Mouse (Mus musculus) hindbrain, embryonic 14.5 days (tissue): ENCODE measurements around the gene Ern1. TPM values are rescaled to one million over a fixed set of nuclear protein-coding genes. Genes with fewer than 3 reads are reported as not detected.

Experiments
- ATAC-seq: fragments of 200-750 bp; cut with Nextera tagmentation; 2 replicates; pipeline ENCODE4 v1.8.0; 2017; ENCODE audit warnings: moderate number of reproducible peaks, mild to moderate bottlenecking, moderate TSS enrichment, moderate library complexity; ENCODE audit not compliant: low FRiP score
- DNase-seq: peaks from one replicate; pipeline ENCODE4 v3.0.0-alpha.2; 2015; ENCODE audit warnings: low spot score
- H3K27ac ChIP-seq: fragments of 300-500 bp; sonication (generic); 2 replicates; pipeline ENCODE4 v1.5.1; 2014; ENCODE audit warnings: mild to moderate bottlenecking, moderate library complexity
- H3K27me3 ChIP-seq: fragments of 300-500 bp; sonication (generic); 2 replicates; pipeline ENCODE4 v1.6.1; 2014; ENCODE audit warnings: mild to moderate bottlenecking, low read length, mixed read lengths; ENCODE audit not compliant: control insufficient read depth, insufficient read depth
- H3K36me3 ChIP-seq: fragments of 300-500 bp; sonication (generic); replicated peaks from 2 replicates; pipeline ENCODE4 v1.6.1; 2014; ENCODE audit not compliant: control insufficient read depth, insufficient read depth
- H3K4me1 ChIP-seq: fragments of 300-500 bp; sonication (generic); replicated peaks from 2 replicates; pipeline ENCODE4 v1.6.1; 2014; ENCODE audit warnings: antibody characterized with exemption, low read length, mixed read lengths; ENCODE audit not compliant: control insufficient read depth, insufficient read depth
- H3K4me2 ChIP-seq: fragments of 300-500 bp; sonication (generic); replicated peaks from 2 replicates; pipeline ENCODE4 v1.6.1; 2014; ENCODE audit warnings: mild to moderate bottlenecking, moderate library complexity
- H3K4me3 ChIP-seq: fragments of 300-500 bp; sonication (generic); replicated peaks from 2 replicates; pipeline ENCODE4 v1.5.1; 2014; ENCODE audit warnings: mild to moderate bottlenecking, low read length
- H3K9ac ChIP-seq: fragments of 300-500 bp; sonication (generic); 2 replicates; pipeline ENCODE4 v1.6.1; 2014
- H3K9me3 ChIP-seq: fragments of 300-500 bp; sonication (generic); 2 replicates; pipeline ENCODE4 v1.6.1; 2016; ENCODE audit warnings: low read length; ENCODE audit not compliant: control insufficient read depth
- WGBS: fragments of 180-500 bp; shearing (Covaris S2); extraction: QIAGEN DNeasy Blood & Tissue Kit; methylation state at CpG from one replicate; pipeline ENCODE4 v1.1.7; 2014; 5-methylcytosine and 5-hydroxymethylcytosine counted together
- polyA plus RNA-seq: library from polyadenylated mRNA; unstranded; fragments of >200 nt; fragmentation: Nextera tagmentation; extraction: Ambion mirVana; gene quantifications from 2 replicates; pipeline ENCODE4 v1.2.1, GENCODE M21; 2014

The Ern1 gene
- polyA plus RNA-seq, 1 experiment from 2014 or later: 7.2 TPM

- Histone ChIP-seq H3K4me3 (peak overlapping the region; percentile 97), H3K27me3 (no peaks in the 10 kb centered on the region), H3K4me1 (peaks cover 8% of the 10 kb centered on the region), H3K9ac (peak overlapping the region; percentile 83), H3K36me3 (no peaks in the 10 kb centered on the region), H3K27ac (peak overlapping the region; percentile 78), H3K9me3 (no peaks in the 10 kb centered on the region), H3K4me2 (peak overlapping the region; percentile 67)
- DNase-seq: no peak
- ATAC-seq: peak; percentile 88
- WGBS: under 1% methylated on average over 84 of the region's 86 CpGs
These were observed 553 bp downstream of the Ern1 start for GRCm38 (mm10) chr11:106486866-106487732.

GRCm38 (mm10) chr11:106486042-106486865 is 1.4 kb downstream of the Ern1 start:
- Histone ChIP-seq H3K27ac (no peak overlapping the region), H3K36me3 (no peaks in the 10 kb centered on the region), H3K4me3 (peak overlapping the region; percentile 97), H3K4me1 (peaks cover 8% of the 10 kb centered on the region), H3K9ac (peak overlapping the region; percentile 83), H3K27me3 (no peaks in the 10 kb centered on the region), H3K4me2 (peak overlapping the region; percentile 67), H3K9me3 (no peaks in the 10 kb centered on the region)
- ATAC-seq (no peak), DNase-seq (no peak)
- WGBS: 58% methylated on average over 16 of the region's 16 CpGs

GRCm38 (mm10) chr11:106485611-106486010 is 2.0 kb downstream of the Ern1 start:
- no peaks in the 10 kb centered on the region for H3K27me3 ChIP-seq
- no peaks in the 10 kb centered on the region for H3K36me3 ChIP-seq
- H3K27ac ChIP-seq: no peak overlapping the region
- ATAC-seq: no peak
- H3K9me3 ChIP-seq: no peaks in the 10 kb centered on the region
- H3K9ac ChIP-seq: no peak overlapping the region
- DNase-seq: no peak
- H3K4me1 ChIP-seq: peaks cover 8% of the 10 kb centered on the region
- WGBS: 87% methylated on average over 4 of the region's 4 CpGs
- no peak overlapping the region for H3K4me3 ChIP-seq
- H3K4me2 ChIP-seq: no peak overlapping the region

- no peak overlapping the region for H3K9ac ChIP-seq
- no peak overlapping the region for H3K4me3 ChIP-seq
- H3K4me2 ChIP-seq: no peak overlapping the region
- no peaks in the 10 kb centered on the region for H3K27me3 ChIP-seq
- no peak for ATAC-seq
- no peak overlapping the region for H3K27ac ChIP-seq
- H3K9me3 ChIP-seq: no peaks in the 10 kb centered on the region
- DNase-seq: no peak
- no peaks in the 10 kb centered on the region for H3K36me3 ChIP-seq
- WGBS: 94% methylated on average over 4 of the region's 4 CpGs
- peaks cover 8% of the 10 kb centered on the region for H3K4me1 ChIP-seq
These were observed 2.8 kb downstream of the Ern1 start for GRCm38 (mm10) chr11:106484875-106485274.

- WGBS: 91% methylated on average over 8 of the region's 8 CpGs
These were observed 4.8 kb downstream of the Ern1 start for GRCm38 (mm10) chr11:106482867-106483266.

GRCm38 (mm10) chr11:106481651-106482050 is 6.0 kb downstream of the Ern1 start:
- ATAC-seq (no peak), DNase-seq (no peak)
- H3K4me2 ChIP-seq: no peak overlapping the region
- no peak overlapping the region for H3K4me3 ChIP-seq
- peaks cover 11% of the 10 kb centered on the region for H3K4me1 ChIP-seq
- no peak overlapping the region for H3K9ac ChIP-seq
- no peaks in the 10 kb centered on the region for H3K36me3 ChIP-seq
- no peaks in the 10 kb centered on the region for H3K9me3 ChIP-seq
- 82% methylated on average over 4 of the region's 4 CpGs for WGBS
- H3K27me3 ChIP-seq: no peaks in the 10 kb centered on the region
- H3K27ac ChIP-seq: no peak overlapping the region

More at GRCm38 (mm10) chr11:106482867-106483266, 4.8 kb downstream of the Ern1 start:
- ATAC-seq (no peak), DNase-seq (no peak)
- no peak overlapping the region for H3K4me2 ChIP-seq
- H3K9ac ChIP-seq: no peak overlapping the region
- no peak overlapping the region for H3K4me3 ChIP-seq
- H3K36me3 ChIP-seq: no peaks in the 10 kb centered on the region
- H3K27ac ChIP-seq: no peak overlapping the region
- H3K27me3 ChIP-seq: no peaks in the 10 kb centered on the region
- peaks cover 11% of the 10 kb centered on the region for H3K4me1 ChIP-seq
- no peaks in the 10 kb centered on the region for H3K9me3 ChIP-seq

GRCm38 (mm10) chr11:106480530-106480885 is 7.1 kb downstream of the Ern1 start:
- Histone ChIP-seq H3K4me3 (no peak overlapping the region), H3K9me3 (no peaks in the 10 kb centered on the region), H3K27ac (no peak overlapping the region), H3K36me3 (no peaks in the 10 kb centered on the region), H3K27me3 (no peaks in the 10 kb centered on the region), H3K4me2 (no peak overlapping the region), H3K9ac (no peak overlapping the region), H3K4me1 (0 out of 2 replicates have a peak, but pooled peaks cover 3% of the 10 kb centered on the region)
- 90% methylated on average over 3 of the region's 3 CpGs for WGBS
- DNase-seq (no peak), ATAC-seq (no peak)

GRCm38 (mm10) chr11:106479619-106480529 is 7.8 kb downstream of the Ern1 start:
- no peaks in the 10 kb centered on the region for H3K36me3 ChIP-seq
- no peak overlapping the region for H3K9ac ChIP-seq
- H3K27me3 ChIP-seq: no peaks in the 10 kb centered on the region
- 0 out of 2 replicates have a peak, but pooled peaks cover 3% of the 10 kb centered on the region for H3K4me1 ChIP-seq
- H3K27ac ChIP-seq: no peak overlapping the region
- DNase-seq (no peak), ATAC-seq (no peak)
- no peaks in the 10 kb centered on the region for H3K9me3 ChIP-seq
- no peak overlapping the region for H3K4me3 ChIP-seq
- H3K4me2 ChIP-seq: no peak overlapping the region
- WGBS: 87% methylated on average over 9 of the region's 9 CpGs
